10 mouse cellular contexts compared by ENCODE assay signal in the genomic region with DNA sequence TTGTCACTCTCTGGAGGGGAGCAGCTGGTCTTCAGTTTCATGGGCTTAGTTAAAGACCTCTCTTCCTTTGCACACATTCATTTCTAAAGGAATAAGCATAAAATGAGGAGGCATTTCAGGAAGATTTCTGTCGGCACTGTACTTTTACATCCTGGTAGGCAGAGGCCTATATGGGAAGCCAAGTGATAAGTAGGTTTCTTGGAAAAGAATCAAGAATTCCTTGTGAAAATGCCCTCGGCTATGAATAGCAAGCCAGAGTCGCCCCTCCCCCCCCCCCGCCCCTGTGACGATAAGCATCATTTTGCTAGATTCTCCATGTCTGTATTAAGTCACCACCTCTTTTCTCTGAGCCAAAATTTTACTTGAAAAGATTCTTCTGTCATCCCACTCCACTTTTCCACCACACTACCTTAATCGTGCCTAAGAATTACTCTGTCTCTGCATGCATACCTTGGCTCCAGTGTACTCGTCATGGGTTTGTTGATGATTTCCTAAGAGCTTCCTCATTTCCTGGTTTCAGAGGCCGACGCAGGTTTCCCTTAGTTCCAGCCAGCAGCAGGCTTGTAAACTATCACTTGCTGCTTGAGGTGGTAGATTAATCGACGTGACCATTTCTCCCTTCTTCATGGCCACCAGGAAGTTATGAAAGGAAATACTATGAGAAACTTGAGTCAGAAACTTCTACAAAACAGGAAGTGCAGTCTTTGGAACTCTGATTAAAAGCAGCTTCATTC. TPM values are rescaled to one million over a fixed set of nuclear protein-coding genes. Genes with fewer than 3 reads are reported as not detected.
A peak's percentile ranks its signal among the peaks of the same experiment; 100 is the strongest.
DNase-seq lines count a peak whose midpoint lies in the region; ATAC-seq lines count a peak whose summit lies in the region.
"Had no signal": no experiment of that assay in that cellular context is flagged by ENCODE, and none has a peak within 500 bp of the region (broad histone marks: within the 10 kb centered on the region; RNA-seq: fewer than 3 reads in every experiment).

No protein-coding gene starts in this region.

- 61% methylated on average over 11 of the region's 11 CpGs for WGBS in kidney, embryonic 15.5 days

- H3K36me3 ChIP-seq in kidney, embryonic 15.5 days, result no peaks in the 10 kb centered on the region
- H3K36me3 ChIP-seq: G1E; limb, embryonic 15.5 days had no signal

- H3K27ac ChIP-seq in kidney, embryonic 15.5 days, result 0 out of 2 replicates have a peak overlapping the region, but pooled peaks have one; percentile 64
- H3K27ac ChIP-seq: limb, embryonic 15.5 days had no signal

- ATAC-seq in common myeloid progenitor, adult 5-6 weeks (replicated peaks; ENCODE audit: low read depth, poor library complexity, severe bottlenecking), result peak; percentile 90
- 0 out of 2 replicates have a peak, but pooled peaks have one; percentile 46 for ATAC-seq in kidney, embryonic 15.5 days (replicated peaks; ENCODE audit: low FRiP score)

- H3K27me3 ChIP-seq in kidney, embryonic 15.5 days, result no peaks in the 10 kb centered on the region
- H3K27me3 ChIP-seq: limb, embryonic 15.5 days had no signal

- peak; percentile 4 for DNase-seq in layer of hippocampus, adult 11-12 months (ENCODE audit: low spot score)
- DNase-seq in layer of hippocampus, adult 8-10 months (ENCODE audit: low spot score in 2 of 2), result no peak
- DNase-seq in naive thymus-derived CD4-positive, alpha-beta T cell, adult 2 months (ENCODE audit: low read depth), result peak; percentile 31
- DNase-seq in urinary bladder, adult 18-20 months (ENCODE audit: low spot score in 2 of 2), result no peak
- DNase-seq in thymus, postnatal 4 days, result no peak
- no peak for DNase-seq in right cerebral cortex, postnatal 10 days (ENCODE audit: low spot score in 2 of 2)

- H3K4me2 ChIP-seq in kidney, embryonic 15.5 days, result no peak overlapping the region
- H3K4me2 ChIP-seq: limb, embryonic 15.5 days had no signal

- H3K4me3 ChIP-seq in kidney, embryonic 15.5 days (replicated peaks), result no peak overlapping the region
- H3K4me3 ChIP-seq: limb, embryonic 15.5 days had no signal

- H3K9me3 ChIP-seq in kidney, embryonic 15.5 days (replicated peaks), result no peaks in the 10 kb centered on the region
- H3K9me3 ChIP-seq: G1E; limb, embryonic 15.5 days had no signal

- H3K9ac ChIP-seq in kidney, embryonic 15.5 days, result no peak overlapping the region
- H3K9ac ChIP-seq: limb, embryonic 15.5 days had no signal

- no peaks in the 10 kb centered on the region for H3K4me1 ChIP-seq in kidney, embryonic 15.5 days
- H3K4me1 ChIP-seq: limb, embryonic 15.5 days had no signal

RNA-seq across cellular contexts. Expression of a gene that starts 17.3 kb away (rescaled TPM):
- 1 to 10 TPM; 4.0 to 9.2 (median 5.9) TPM for total RNA-seq in layer of hippocampus, adult 8-10 months (2022)
- total RNA-seq in common myeloid progenitor, adult 5-6 weeks (2017), result 0.23 TPM in 1 of 2 replicates, not detected in the other
- polyA plus RNA-seq in kidney, embryonic 15.5 days (2015; fragmentation: Nextera tagmentation; extraction: Ambion mirVana), result 28.4 and 30.5 TPM in 2 replicates
- polyA plus RNA-seq: G1E had no signal

Comparison
In these comparisons a context has a peak if more than half of its experiments do, and no peak if none do; other contexts are left out.
1. DNase-seq: peak in layer of hippocampus, adult 11-12 months (single experiment) and naive thymus-derived CD4-positive, alpha-beta T cell, adult 2 months (single experiment); none in layer of hippocampus, adult 8-10 months (0 of 2), urinary bladder, adult 18-20 months (0 of 2), thymus, postnatal 4 days (single experiment) and right cerebral cortex, postnatal 10 days (0 of 2).